Mouse (Mus musculus) hindbrain, embryonic 15.5 days (tissue): ENCODE measurements around the gene Mgat4e. TPM values are rescaled to one million over a fixed set of nuclear protein-coding genes. Genes with fewer than 3 reads are reported as not detected.

ENCODE experiments used
- ATAC-seq: fragments of 200-750 bp; cut with Nextera tagmentation; 2 replicates; pipeline ENCODE4 v1.8.0; 2017; ENCODE audit warnings: low read depth, moderate number of reproducible peaks, moderate TSS enrichment; ENCODE audit not compliant: low FRiP score
- H3K27ac ChIP-seq: fragments of 300-500 bp; sonication (generic); replicated peaks from 2 replicates; pipeline ENCODE4 v1.5.1; 2015; ENCODE audit warnings: mild to moderate bottlenecking, inconsistent platforms
- H3K27me3 ChIP-seq: fragments of 300-500 bp; sonication (generic); 2 replicates; pipeline ENCODE4 v1.6.1; 2015; ENCODE audit warnings: control low read depth, inconsistent platforms
- H3K36me3 ChIP-seq: fragments of 300-500 bp; sonication (generic); 2 replicates; pipeline ENCODE4 v1.6.1; 2015; ENCODE audit warnings: control low read depth, inconsistent platforms
- H3K4me1 ChIP-seq: fragments of 300-500 bp; sonication (generic); replicated peaks from 2 replicates; pipeline ENCODE4 v1.6.1; 2015; ENCODE audit warnings: control low read depth, inconsistent platforms
- H3K4me2 ChIP-seq: fragments of 300-500 bp; sonication (generic); 2 replicates; pipeline ENCODE4 v1.6.1; 2015; ENCODE audit warnings: moderate library complexity, mild to moderate bottlenecking, inconsistent platforms
- H3K4me3 ChIP-seq: fragments of 300-500 bp; sonication (generic); 2 replicates; pipeline ENCODE4 v1.5.1; 2015; ENCODE audit warnings: mild to moderate bottlenecking, inconsistent platforms
- H3K9ac ChIP-seq: fragments of 300-500 bp; sonication (generic); 2 replicates; pipeline ENCODE4 v1.6.1; 2015; ENCODE audit warnings: inconsistent platforms
- H3K9me3 ChIP-seq: fragments of 300-500 bp; sonication (generic); 2 replicates; pipeline ENCODE4 v1.6.1; 2016; ENCODE audit warnings: control low read depth, inconsistent platforms
- WGBS: fragments of 180-500 bp; shearing (Covaris S2); methylation state at CpG from one replicate; pipeline ENCODE4 v1.1.7; 2015; 5-methylcytosine and 5-hydroxymethylcytosine counted together
- polyA plus RNA-seq: library from polyadenylated mRNA; unstranded; fragments of >200 nt; fragmentation: Nextera tagmentation; extraction: Ambion mirVana; gene quantifications from 2 replicates; pipeline ENCODE4 v1.2.1, GENCODE M21; 2015

Gene Mgat4e
- polyA plus RNA-seq, 1 experiment from 2014 or later, result not detected

DNA sequence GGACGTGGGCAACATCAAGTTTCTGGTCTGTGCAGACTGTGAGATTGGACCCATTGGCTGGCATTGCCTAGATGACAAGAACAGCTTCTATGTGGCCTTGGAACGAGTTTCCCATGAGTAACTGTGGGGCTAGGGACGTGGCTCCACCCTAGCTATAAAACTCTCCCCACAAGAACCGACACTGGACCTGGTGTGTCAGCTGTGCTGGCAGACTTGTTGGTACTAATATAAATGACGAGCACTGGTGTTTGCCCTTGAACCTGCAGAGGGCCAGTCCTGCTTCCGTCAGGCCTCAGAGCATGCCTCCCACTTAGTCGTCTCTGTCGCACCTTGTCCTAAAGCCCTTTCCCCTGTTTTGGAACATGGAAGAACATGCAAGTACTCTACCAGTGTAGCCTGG, 43.3 kb downstream of the Mgat4e start:
- Histone ChIP-seq H3K27me3 (no peaks in the 10 kb centered on the region), H3K27ac (no peak overlapping the region), H3K4me2 (no peak overlapping the region), H3K36me3 (peaks cover 42% of the 10 kb centered on the region), H3K9ac (no peak overlapping the region), H3K4me1 (no peaks in the 10 kb centered on the region), H3K9me3 (no peaks in the 10 kb centered on the region), H3K4me3 (no peak overlapping the region)
- 96% methylated on average over 8 of the region's 8 CpGs for WGBS
- ATAC-seq, result no peak

DNA sequence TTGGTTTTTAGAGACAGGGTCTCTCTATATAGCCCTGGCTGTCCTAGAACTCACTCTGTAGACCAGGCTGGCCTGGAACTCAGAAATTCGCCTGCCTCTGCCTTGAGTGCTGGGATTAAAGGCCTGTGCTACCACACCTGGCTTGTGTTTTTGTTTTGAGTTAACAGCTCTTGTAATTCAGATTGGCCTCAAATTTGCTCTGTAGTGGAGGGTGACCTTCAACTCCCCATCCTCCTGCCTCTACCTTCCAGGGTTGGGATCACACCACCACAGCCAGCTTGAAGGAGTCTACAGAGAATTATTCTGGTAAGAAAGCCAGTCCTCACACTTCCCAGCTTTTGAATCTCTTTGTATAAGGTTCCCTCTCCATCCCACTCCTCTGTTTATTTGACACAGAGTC, 48.6 kb downstream of the Mgat4e start:
- Histone ChIP-seq H3K27ac (no peak overlapping the region), H3K36me3 (peaks cover 10% of the 10 kb centered on the region), H3K9ac (no peak overlapping the region), H3K9me3 (no peaks in the 10 kb centered on the region), H3K4me3 (no peak overlapping the region), H3K27me3 (no peaks in the 10 kb centered on the region), H3K4me2 (no peak overlapping the region), H3K4me1 (peaks cover 5% of the 10 kb centered on the region)
- ATAC-seq, result no peak
- 100% methylated on average over 1 of the region's 1 CpGs for WGBS

DNA sequence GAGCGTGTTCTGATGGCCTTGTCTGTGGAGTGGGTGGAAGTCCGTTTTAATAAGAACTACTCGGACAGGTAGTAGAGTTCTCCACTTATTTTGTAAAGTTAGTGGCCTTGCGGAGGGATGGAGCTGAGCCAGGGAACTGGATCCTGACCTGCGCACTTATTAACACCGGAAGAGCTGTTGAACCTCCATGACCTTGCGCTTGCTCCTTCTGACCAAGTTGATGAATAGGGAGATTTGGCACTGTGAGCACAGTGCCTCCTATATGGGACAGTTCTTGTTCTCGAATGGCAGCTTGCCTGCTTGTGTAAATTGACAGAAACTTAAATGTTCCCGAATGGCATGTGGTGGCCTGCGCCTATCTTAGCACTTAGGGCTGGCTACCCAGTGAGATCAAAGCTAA, 53.5 kb downstream of the Mgat4e start:
- H3K9ac ChIP-seq, result 0 out of 2 replicates have a peak overlapping the region, but pooled peaks have one; percentile 71
- no peaks in the 10 kb centered on the region; the same call in 1 of the 2 replicates for H3K36me3 ChIP-seq
- ATAC-seq, result no peak
- peaks cover 17% of the 10 kb centered on the region for H3K4me1 ChIP-seq
- H3K27ac ChIP-seq, result no peak overlapping the region
- no peak overlapping the region for H3K4me3 ChIP-seq
- H3K4me2 ChIP-seq, result peak overlapping the region; percentile 74
- WGBS, result 91% methylated on average over 10 of the region's 10 CpGs
- H3K27me3 ChIP-seq, result no peaks in the 10 kb centered on the region
- H3K9me3 ChIP-seq, result no peaks in the 10 kb centered on the region

DNA sequence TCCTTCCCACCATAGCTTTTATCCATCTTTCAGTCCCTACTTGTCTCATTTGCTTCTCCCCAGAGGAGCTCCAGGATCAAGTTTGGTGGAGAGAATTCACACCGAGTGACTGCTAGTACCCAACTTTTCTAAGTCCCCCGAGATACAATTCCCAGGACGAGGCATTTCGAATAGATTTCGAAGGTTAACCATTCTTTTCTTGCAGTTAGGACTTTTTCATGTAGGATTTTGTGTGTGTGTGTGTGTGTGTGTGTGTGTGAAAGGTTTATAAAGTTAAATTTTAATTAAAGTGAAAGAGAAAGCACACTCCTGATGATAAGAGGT, 54.3 kb downstream of the Mgat4e start:
- Histone ChIP-seq H3K9me3 (no peaks in the 10 kb centered on the region), H3K27me3 (no peaks in the 10 kb centered on the region), H3K9ac (peak overlapping the region; percentile 71), H3K4me1 (peaks cover 17% of the 10 kb centered on the region), H3K4me2 (peak overlapping the region; percentile 74), H3K36me3 (peaks cover 2% of the 10 kb centered on the region; the same call in 1 of the 2 replicates), H3K4me3 (peak overlapping the region; percentile 81), H3K27ac (peak overlapping the region; percentile 95)
- WGBS, result 22% methylated on average over 5 of the region's 5 CpGs
- ATAC-seq, result no peak

DNA sequence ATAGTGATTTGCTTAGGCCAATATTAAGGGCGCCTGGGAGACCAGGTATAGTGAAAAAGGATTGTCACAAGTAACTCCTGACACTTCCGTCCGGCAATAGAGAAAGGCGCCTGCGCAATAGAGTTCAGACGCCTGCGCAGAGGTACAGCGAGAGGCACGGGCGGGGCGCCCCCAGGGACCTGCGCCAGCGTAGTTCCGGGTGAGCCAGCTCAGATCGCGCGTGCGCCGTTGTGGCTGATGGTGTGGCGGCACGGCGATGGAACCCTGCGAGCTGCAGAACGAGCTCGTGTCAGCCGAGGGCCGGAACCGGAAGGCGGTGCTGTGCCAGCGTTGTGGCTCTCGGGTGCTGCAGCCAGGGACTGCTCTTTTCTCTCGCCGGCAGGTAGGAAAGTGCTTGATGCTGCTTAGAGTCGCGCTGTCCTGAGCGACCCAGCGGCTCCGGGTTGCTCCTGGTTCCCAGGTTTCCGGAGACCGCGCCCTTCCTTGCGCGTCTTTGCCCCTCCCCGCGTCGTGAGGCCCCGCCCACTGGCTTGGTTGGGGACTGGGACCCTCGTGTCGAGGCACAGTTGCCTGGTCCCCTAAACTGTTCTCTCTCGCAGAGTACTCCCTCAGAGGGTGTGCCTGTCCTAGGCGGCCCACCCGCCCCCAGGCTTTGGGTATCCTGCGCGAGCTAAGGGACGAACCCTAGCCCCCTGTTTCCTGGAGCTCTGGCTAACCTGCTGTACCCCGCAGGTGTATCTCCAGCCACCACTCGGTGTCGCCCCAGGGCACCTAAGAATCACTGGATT, 54.9 kb downstream of the Mgat4e start, which contains the start of gene Rabif:
Rabif (plus strand) TSS at position 221 of the 788 bp plus-strand sequence.
- Histone ChIP-seq H3K4me3 (peak within 1 kb of the TSS; percentile 81), H3K9ac (peak within 1 kb of the TSS; percentile 71), H3K27me3 (no peaks in the 10 kb centered on the region), H3K4me1 (peaks cover 17% of the 10 kb centered on the region), H3K9me3 (no peaks in the 10 kb centered on the region), H3K27ac (peak within 1 kb of the TSS; percentile 95), H3K36me3 (peaks cover 7% of the 10 kb centered on the region; the same call in 1 of the 2 replicates), H3K4me2 (peak within 1 kb of the TSS; percentile 74)
- WGBS, result under 1% methylated on average over 58 of the region's 58 CpGs
- ATAC-seq, result peak; percentile 99

DNA sequence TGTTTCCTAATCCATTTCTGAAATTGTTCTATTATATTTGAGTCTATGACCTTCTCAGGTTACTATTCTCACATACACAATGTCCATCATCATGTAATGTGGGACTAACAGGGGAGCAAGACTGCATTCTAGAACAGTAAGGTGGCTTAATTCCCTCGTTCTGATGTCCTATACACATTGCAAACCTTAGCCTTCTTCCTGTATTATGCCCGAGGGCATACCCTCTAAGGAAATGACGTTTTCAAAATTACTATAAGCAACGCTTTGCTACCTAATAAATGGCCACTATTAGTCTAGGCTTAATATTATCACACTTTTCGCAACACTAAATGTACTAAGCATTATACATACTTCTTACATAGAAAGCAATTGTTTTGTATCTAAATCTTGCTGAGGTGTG, 55.5 kb downstream of the Mgat4e start:
- no peak for ATAC-seq
- H3K27ac ChIP-seq, result peak overlapping the region; percentile 95
- no peaks in the 10 kb centered on the region for H3K27me3 ChIP-seq
- 21% methylated on average over 5 of the region's 5 CpGs for WGBS
- peak overlapping the region; percentile 61 for H3K9ac ChIP-seq
- H3K36me3 ChIP-seq, result peaks cover 13% of the 10 kb centered on the region
- H3K4me1 ChIP-seq, result peaks cover 17% of the 10 kb centered on the region
- peak overlapping the region; percentile 81 for H3K4me3 ChIP-seq
- no peaks in the 10 kb centered on the region for H3K9me3 ChIP-seq
- H3K4me2 ChIP-seq, result peak overlapping the region; percentile 74

DNA sequence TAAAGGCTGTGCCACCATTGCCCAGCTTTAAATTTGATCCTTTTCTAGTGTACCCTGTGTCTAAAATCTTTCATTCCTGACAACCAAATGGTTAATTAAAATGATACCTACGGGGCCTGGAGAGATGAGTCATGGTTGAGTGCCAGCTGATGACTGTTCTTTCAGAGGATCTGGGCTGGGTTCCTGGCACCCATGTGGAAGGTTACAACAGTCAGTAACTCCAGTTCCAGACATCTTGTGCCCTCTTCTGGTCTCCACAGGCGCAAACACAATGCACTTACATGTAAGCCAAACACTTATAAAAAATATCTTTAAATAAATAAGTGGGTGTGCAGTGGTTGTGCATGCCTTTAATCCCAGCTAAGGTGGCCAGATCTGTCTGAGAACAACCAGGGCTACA, 56.0 kb downstream of the Mgat4e start:
- ATAC-seq, result no peak
- peaks cover 17% of the 10 kb centered on the region for H3K36me3 ChIP-seq
- H3K4me2 ChIP-seq, result peak overlapping the region; percentile 74
- H3K27me3 ChIP-seq, result no peaks in the 10 kb centered on the region
- 76% methylated on average over 2 of the region's 2 CpGs for WGBS
- H3K27ac ChIP-seq, result no peak overlapping the region
- H3K9me3 ChIP-seq, result no peaks in the 10 kb centered on the region
- no peak overlapping the region for H3K4me3 ChIP-seq
- peaks cover 17% of the 10 kb centered on the region for H3K4me1 ChIP-seq
- H3K9ac ChIP-seq, result no peak overlapping the region

DNA sequence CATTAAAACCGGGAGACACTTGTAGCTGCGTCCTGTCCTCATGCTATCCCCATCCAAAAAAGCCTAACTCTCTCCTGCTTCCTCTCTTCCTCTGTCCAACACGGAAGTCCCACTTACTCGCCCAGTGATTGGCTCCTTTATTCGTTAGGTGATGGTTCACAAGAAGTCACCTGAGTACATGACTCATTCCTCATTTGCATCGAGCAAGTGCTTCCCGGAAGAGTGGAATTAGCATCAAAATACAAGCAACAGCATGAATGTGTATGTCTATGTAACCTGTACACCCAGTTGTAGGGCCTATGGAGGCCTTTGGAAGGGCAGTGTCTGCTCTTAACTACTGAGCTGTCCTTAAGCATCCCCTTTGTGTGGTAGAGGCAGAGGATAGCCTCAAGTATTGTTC, 57.2 kb downstream of the Mgat4e start:
- 71% methylated on average over 7 of the region's 7 CpGs for WGBS
- ATAC-seq, result no peak

More for the DNA sequence above, 57.2 kb downstream of the Mgat4e start:
- Histone ChIP-seq H3K27ac (no peak overlapping the region), H3K27me3 (no peaks in the 10 kb centered on the region), H3K9ac (no peak overlapping the region), H3K4me2 (no peak overlapping the region), H3K9me3 (no peaks in the 10 kb centered on the region), H3K4me1 (peaks cover 17% of the 10 kb centered on the region), H3K36me3 (peaks cover 28% of the 10 kb centered on the region), H3K4me3 (no peak overlapping the region)

Other genes starting within 250 kb of the Mgat4e start
- 26.7 and 28.7 TPM in 2 replicates for gene Ppfia4, start 216.8 kb downstream of the Mgat4e start, polyA plus RNA-seq
- gene Tmem183a, start 187.7 kb downstream of the Mgat4e start, polyA plus RNA-seq, result 125 and 126 TPM in 2 replicates
- gene 4933406M09Rik, start 163.7 kb downstream of the Mgat4e start, polyA plus RNA-seq, result not detected in 2 replicates
- gene Cyb5r1, start 144.1 kb downstream of the Mgat4e start, polyA plus RNA-seq, result 14.6 and 16.5 TPM in 2 replicates
- 83.1 and 86.8 TPM in 2 replicates for gene Adipor1, start 134.3 kb downstream of the Mgat4e start, polyA plus RNA-seq
- gene Klhl12, start 94.2 kb downstream of the Mgat4e start, polyA plus RNA-seq, result 38.0 and 38.2 TPM in 2 replicates
- 72.4 and 73.1 TPM in 2 replicates for gene Rabif, start 55.0 kb downstream of the Mgat4e start, polyA plus RNA-seq
- 67.9 and 69.6 TPM in 2 replicates for gene Kdm5b, start 10.5 kb upstream of the Mgat4e start, polyA plus RNA-seq
- gene Syt2, start 97.0 kb upstream of the Mgat4e start, polyA plus RNA-seq, result 10.7 and 13.0 TPM in 2 replicates